Mouse (Mus musculus): Measurements from ENCODE around the gene Itga8. TPM values are rescaled to one million over a fixed set of nuclear protein-coding genes. Genes with fewer than 3 reads are reported as not detected.

The Itga8 gene
- polyA plus RNA-seq, 1 experiment from 2014 or later: 4.3 TPM

DNA sequence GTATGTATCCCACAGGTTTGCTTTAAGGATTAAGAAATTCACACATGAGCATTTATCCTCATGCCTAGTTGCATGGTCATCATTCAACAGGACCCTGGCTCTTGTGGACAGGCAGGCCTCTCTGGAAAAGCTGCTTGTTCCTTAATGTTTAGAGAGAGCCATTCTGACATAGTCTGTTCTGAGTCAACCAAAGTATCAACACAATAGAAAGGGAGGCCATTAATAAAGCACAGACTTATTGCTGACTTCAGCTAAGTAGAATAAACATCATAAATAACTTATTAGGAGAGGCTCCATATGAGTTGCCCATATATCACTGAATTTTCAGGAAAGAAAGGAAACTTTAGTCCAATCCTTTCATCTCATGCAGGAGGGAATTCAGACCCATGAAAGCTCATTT is 175.1 kb downstream of the Itga8 start:
- no peak for ATAC-seq (ENCODE audit: low FRiP score)
- no peak overlapping the region for H3K4me3 ChIP-seq (replicated peaks)
- H3K27me3 ChIP-seq (replicated peaks): no peaks in the 10 kb centered on the region
- no peaks in the 10 kb centered on the region for H3K36me3 ChIP-seq
- no peaks in the 10 kb centered on the region for H3K4me1 ChIP-seq
- no peak overlapping the region for H3K4me2 ChIP-seq
- no peak overlapping the region for H3K9ac ChIP-seq (replicated peaks)
- H3K9me3 ChIP-seq (replicated peaks): no peaks in the 10 kb centered on the region
- H3K27ac ChIP-seq (replicated peaks): no peak overlapping the region

DNA sequence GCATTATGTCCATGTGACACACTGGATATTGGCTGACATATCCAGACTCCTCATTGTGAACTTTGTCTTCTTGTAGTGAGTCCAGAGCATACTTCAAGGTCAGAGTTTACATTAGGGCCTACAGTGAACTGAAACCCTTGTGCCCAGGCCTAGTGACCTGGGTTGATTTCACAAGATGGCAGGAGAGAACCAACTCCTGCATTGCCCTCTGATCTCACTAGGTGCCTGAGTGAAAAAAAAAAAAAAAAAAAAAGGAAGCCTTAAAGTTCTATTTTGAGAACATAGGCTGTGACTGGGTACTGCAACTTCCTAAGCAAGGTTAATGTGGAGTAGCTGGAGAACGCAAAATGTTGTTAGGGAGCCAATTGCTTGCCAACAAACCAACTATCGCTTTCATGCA is 186.2 kb downstream of the Itga8 start:
- ATAC-seq (ENCODE audit: low FRiP score): no peak
- H3K27me3 ChIP-seq (replicated peaks): no peaks in the 10 kb centered on the region
- no peak overlapping the region for H3K4me3 ChIP-seq (replicated peaks)
- H3K9me3 ChIP-seq (replicated peaks): no peaks in the 10 kb centered on the region
- H3K27ac ChIP-seq (replicated peaks): no peak overlapping the region
- H3K36me3 ChIP-seq: no peaks in the 10 kb centered on the region
- H3K4me2 ChIP-seq: no peak overlapping the region
- H3K4me1 ChIP-seq: no peaks in the 10 kb centered on the region
- WGBS: 92% methylated on average over 2 of the region's 2 CpGs
- no peak overlapping the region for H3K9ac ChIP-seq (replicated peaks)

DNA sequence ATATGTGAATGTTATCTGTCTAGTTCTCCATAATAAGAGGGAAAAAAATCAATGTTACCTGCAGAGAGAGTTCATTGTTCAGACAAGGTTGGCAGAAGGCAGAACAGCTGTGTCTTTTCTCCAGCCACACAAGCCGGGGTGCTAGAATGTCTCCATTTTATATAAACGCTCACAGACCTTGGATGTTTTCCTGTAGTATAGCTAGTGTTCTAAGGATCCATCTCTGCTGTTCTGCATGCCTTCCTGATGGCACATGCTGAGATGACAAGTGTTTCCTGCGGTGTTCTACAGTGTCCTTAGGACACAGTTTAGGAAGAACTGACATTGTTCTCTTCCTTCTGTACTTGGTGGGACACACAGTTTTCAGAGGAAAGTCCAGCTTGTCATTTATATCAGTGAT is 192.4 kb downstream of the Itga8 start:
- no peak overlapping the region for H3K4me2 ChIP-seq
- H3K9me3 ChIP-seq (replicated peaks): no peaks in the 10 kb centered on the region
- H3K4me1 ChIP-seq: no peaks in the 10 kb centered on the region
- H3K4me3 ChIP-seq (replicated peaks): no peak overlapping the region
- 86% methylated on average over 3 of the region's 3 CpGs for WGBS
- no peak for ATAC-seq (ENCODE audit: low FRiP score)
- H3K9ac ChIP-seq (replicated peaks): no peak overlapping the region
- H3K27me3 ChIP-seq (replicated peaks): no peaks in the 10 kb centered on the region
- H3K36me3 ChIP-seq: no peaks in the 10 kb centered on the region
- H3K27ac ChIP-seq (replicated peaks): no peak overlapping the region

DNA sequence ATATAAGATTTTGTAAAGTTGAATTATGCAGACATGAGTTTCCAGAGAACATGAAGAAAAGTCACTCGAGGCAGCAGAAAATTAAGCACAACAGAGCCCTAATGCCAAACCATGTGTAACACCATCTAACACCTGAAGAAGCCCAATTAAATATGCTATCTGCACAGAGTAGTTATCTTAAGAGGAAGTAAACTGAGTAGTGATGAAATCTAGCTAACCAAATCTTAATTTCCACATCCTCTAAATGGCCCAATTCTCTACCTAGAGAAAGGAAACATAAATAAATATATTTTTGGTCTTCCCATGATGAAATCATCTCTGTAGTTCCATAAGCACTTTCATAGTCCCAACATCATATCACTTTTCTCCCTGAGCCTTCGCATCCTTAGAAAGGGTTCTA is 193.4 kb downstream of the Itga8 start:
- ATAC-seq (ENCODE audit: low FRiP score): no peak
- H3K4me1 ChIP-seq: no peaks in the 10 kb centered on the region
- no peak overlapping the region for H3K27ac ChIP-seq (replicated peaks)
- H3K4me2 ChIP-seq: no peak overlapping the region
- WGBS: 92% methylated on average over 2 of the region's 2 CpGs
- H3K9me3 ChIP-seq (replicated peaks): no peaks in the 10 kb centered on the region
- no peak overlapping the region for H3K4me3 ChIP-seq (replicated peaks)
- no peaks in the 10 kb centered on the region for H3K36me3 ChIP-seq
- no peak overlapping the region for H3K9ac ChIP-seq (replicated peaks)
- no peaks in the 10 kb centered on the region for H3K27me3 ChIP-seq (replicated peaks)

DNA sequence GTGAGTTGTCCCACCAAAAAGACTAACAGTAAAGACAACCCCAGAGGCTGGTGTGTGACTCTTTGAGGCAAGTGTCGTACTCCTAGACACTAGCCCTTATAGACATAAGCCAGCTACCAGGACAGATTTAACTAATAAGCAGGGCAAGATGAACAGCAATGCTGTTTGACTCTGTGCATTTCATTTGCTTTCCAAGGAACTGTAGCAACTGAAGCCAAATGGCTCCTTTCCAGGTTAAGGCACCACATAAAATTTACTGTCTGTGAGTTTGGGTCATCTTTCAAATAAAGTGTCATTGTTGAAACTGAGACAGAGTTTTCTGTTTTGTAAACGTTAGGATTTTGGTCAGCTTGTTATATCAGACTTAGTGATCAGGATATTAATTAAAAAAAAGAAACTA is 194.5 kb downstream of the Itga8 start:
- 60% methylated on average over 2 of the region's 2 CpGs for WGBS
- ATAC-seq (ENCODE audit: low FRiP score): no peak
- H3K4me3 ChIP-seq (replicated peaks): no peak overlapping the region
- H3K4me2 ChIP-seq: no peak overlapping the region
- H3K9me3 ChIP-seq (replicated peaks): no peaks in the 10 kb centered on the region
- no peak overlapping the region for H3K9ac ChIP-seq (replicated peaks)
- no peaks in the 10 kb centered on the region for H3K27me3 ChIP-seq (replicated peaks)
- no peaks in the 10 kb centered on the region for H3K36me3 ChIP-seq
- H3K27ac ChIP-seq (replicated peaks): no peak overlapping the region
- no peaks in the 10 kb centered on the region for H3K4me1 ChIP-seq

DNA sequence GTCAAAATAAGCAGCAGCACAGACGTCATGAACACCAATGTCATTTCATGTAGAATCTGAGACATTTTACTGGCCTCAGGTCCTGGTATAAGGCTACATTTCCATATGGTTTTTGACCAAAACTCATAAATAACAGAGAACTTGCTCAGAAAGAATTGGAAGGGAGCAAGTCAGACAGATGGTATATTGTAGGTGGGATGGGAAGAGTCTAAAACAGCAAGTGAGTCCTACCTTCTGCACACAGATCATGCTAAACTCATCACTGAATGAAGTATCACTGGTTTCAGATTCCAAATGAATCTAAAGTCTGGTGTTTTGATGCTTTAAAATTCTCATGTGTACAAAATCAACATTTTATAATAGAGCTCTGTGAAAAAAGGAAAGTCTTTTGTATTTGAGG is 198.5 kb downstream of the Itga8 start:
- no peak for ATAC-seq (ENCODE audit: low FRiP score)
- Histone ChIP-seq H3K27me3 (replicated peaks) (no peaks in the 10 kb centered on the region), H3K36me3 (no peaks in the 10 kb centered on the region), H3K4me2 (no peak overlapping the region), H3K27ac (replicated peaks) (no peak overlapping the region), H3K4me1 (no peaks in the 10 kb centered on the region), H3K9ac (replicated peaks) (no peak overlapping the region), H3K9me3 (replicated peaks) (no peaks in the 10 kb centered on the region), H3K4me3 (replicated peaks) (no peak overlapping the region)
- WGBS: 88% methylated on average over 1 of the region's 1 CpGs

DNA sequence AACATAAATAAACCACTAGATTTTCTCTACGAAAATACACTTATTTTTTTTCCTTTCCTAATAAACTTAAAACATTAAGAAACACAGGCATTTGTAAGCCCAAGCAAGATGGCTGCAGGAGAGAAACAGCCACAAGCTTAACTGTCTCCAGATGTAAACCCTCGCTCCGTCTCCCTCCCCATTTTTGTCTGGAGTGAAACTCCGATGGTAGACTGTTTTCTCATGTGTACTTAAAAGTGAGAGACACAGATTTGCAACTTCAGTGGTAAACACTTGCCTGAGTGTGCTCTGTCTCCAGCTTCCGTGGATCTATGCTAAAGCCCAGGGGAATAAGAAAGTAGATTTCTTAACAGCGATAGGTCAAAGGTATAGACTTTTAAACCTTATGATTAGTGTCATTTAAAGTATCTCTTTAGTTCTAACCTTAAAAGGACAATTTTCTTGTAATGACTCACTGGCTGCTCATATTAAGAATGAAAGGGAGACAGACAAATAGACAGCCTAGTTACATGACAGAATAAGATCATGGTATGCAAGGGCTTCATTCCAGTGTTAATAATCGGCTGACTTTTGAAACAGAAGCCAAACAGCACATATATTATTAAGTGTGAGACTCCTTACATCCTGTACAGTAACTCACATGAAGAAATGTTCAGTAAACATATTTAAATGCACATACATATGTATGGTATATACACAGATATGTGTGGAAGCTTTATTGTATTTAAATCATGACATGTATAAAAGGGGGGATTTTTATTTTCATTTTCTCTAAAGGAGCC is 209.3 kb downstream of the Itga8 start:
- no peaks in the 10 kb centered on the region for H3K36me3 ChIP-seq
- no peak for ATAC-seq (ENCODE audit: low FRiP score)
- H3K27ac ChIP-seq (replicated peaks): no peak overlapping the region
- WGBS: 83% methylated on average over 7 of the region's 7 CpGs
- no peaks in the 10 kb centered on the region for H3K27me3 ChIP-seq (replicated peaks)
- H3K4me2 ChIP-seq: no peak overlapping the region
- no peaks in the 10 kb centered on the region for H3K9me3 ChIP-seq (replicated peaks)
- no peaks in the 10 kb centered on the region for H3K4me1 ChIP-seq
- H3K9ac ChIP-seq (replicated peaks): no peak overlapping the region
- no peak overlapping the region for H3K4me3 ChIP-seq (replicated peaks)

DNA sequence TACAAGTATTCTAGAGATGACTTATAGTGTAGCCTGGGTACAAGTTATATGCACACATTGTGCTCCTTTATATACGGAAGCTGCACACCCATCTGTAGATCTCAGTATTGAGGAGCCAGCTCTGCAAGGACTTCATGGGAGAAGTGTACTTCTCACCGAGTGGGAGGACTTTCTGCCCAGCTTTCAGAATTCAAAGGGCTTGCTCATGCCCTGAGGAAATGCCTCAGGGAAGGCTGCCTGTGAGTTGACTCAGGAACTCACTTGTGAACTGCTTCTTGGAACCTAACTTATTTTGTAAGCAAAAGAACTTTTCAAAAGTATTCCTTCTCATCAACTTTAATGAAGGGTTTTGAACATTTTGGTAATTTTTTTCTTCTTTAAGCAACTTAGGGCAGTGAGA is 210.7 kb downstream of the Itga8 start:
- 76% methylated on average over 2 of the region's 2 CpGs for WGBS
- Histone ChIP-seq H3K27me3 (replicated peaks) (no peaks in the 10 kb centered on the region), H3K4me3 (replicated peaks) (no peak overlapping the region), H3K4me1 (no peaks in the 10 kb centered on the region), H3K9me3 (replicated peaks) (no peaks in the 10 kb centered on the region), H3K27ac (replicated peaks) (no peak overlapping the region), H3K36me3 (no peaks in the 10 kb centered on the region), H3K9ac (replicated peaks) (no peak overlapping the region), H3K4me2 (no peak overlapping the region)
- no peak for ATAC-seq (ENCODE audit: low FRiP score)

DNA sequence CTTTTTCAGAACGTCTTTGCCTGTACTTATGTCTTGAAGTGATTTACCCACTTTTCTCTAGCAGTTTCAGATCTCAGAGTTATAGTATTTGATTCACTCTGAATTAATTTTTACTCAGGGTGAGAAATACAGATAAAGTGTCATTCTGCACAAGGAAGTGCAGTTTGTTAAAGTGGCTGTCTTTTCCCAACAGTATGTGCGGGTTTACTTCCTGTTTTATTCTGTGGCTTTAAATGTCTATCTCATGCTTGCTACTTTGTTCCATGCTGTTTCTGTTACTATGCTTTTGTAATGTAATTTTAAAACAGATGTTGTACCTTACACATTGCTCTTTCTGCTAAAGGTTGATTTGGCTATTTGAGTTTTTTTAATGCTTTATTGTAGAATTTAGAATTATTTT is 216.2 kb downstream of the Itga8 start:
- H3K4me2 ChIP-seq: no peak overlapping the region
- H3K27me3 ChIP-seq (replicated peaks): no peaks in the 10 kb centered on the region
- H3K9ac ChIP-seq (replicated peaks): no peak overlapping the region
- H3K4me3 ChIP-seq (replicated peaks): no peak overlapping the region
- no peaks in the 10 kb centered on the region for H3K4me1 ChIP-seq
- H3K9me3 ChIP-seq (replicated peaks): no peaks in the 10 kb centered on the region
- no peaks in the 10 kb centered on the region for H3K36me3 ChIP-seq
- ATAC-seq (ENCODE audit: low FRiP score): no peak
- H3K27ac ChIP-seq (replicated peaks): no peak overlapping the region
- 97% methylated on average over 2 of the region's 2 CpGs for WGBS

DNA sequence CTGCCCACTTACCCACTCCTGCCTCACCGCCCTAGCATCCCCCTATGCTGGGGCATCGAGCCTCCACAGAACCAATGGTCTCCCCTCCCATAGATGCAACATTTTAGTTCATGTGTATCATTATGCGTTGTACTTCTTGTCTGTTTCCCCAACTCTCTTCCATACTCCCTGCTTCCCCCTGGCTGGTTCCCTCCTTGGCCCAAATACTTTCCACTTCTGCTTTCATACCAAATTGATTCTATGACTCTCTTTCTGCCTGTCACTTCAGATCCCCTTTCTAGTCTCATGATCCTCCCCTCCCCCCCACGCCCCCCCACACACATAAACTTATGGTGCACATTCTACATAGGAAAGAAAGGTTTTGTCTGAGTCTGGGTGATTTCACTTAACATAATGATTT is 217.4 kb downstream of the Itga8 start:
- H3K9ac ChIP-seq (replicated peaks): no peak overlapping the region
- no peak overlapping the region for H3K4me2 ChIP-seq
- no peaks in the 10 kb centered on the region for H3K9me3 ChIP-seq (replicated peaks)
- H3K27me3 ChIP-seq (replicated peaks): no peaks in the 10 kb centered on the region
- H3K27ac ChIP-seq (replicated peaks): no peak overlapping the region
- H3K4me3 ChIP-seq (replicated peaks): no peak overlapping the region
- no peaks in the 10 kb centered on the region for H3K4me1 ChIP-seq
- no peaks in the 10 kb centered on the region for H3K36me3 ChIP-seq
- 83% methylated on average over 4 of the region's 4 CpGs for WGBS
- no peak for ATAC-seq (ENCODE audit: low FRiP score)

DNA sequence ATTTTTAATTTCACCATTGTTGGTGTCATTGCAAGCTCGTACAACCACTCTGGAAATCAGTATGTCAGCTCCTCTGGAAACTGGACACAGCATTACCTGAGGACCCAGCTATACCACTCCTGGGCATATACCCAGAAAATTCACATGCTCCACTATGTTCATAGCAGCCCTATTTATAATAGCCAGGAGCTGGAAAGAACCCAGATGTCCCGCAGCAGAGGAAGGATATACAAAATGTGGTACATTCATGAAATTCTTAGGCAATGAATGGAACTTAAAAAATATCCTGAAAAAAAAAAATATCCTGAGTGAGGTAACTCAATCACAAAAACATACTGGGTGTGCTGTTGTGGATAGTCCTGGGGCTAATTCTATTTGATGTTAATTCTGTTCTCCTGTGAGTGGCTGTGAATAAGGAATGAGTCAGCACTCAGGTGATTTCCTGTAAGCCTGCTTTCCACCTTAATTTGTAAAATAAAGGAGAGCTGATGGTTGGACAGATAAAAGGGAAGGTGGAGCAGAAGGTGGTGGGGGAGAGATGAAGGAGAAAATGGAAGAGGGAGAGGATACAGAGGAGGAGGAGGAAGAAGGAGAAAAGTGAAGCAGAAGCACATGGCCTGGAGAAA is 224.3 kb downstream of the Itga8 start:
- Histone ChIP-seq H3K36me3 (no peaks in the 10 kb centered on the region), H3K27ac (replicated peaks) (no peak overlapping the region), H3K4me1 (no peaks in the 10 kb centered on the region), H3K4me3 (replicated peaks) (no peak overlapping the region), H3K9me3 (replicated peaks) (no peaks in the 10 kb centered on the region), H3K27me3 (replicated peaks) (no peaks in the 10 kb centered on the region), H3K9ac (replicated peaks) (no peak overlapping the region), H3K4me2 (no peak overlapping the region)
- WGBS: 90% methylated on average over 2 of the region's 2 CpGs
- ATAC-seq (ENCODE audit: low FRiP score): no peak

DNA sequence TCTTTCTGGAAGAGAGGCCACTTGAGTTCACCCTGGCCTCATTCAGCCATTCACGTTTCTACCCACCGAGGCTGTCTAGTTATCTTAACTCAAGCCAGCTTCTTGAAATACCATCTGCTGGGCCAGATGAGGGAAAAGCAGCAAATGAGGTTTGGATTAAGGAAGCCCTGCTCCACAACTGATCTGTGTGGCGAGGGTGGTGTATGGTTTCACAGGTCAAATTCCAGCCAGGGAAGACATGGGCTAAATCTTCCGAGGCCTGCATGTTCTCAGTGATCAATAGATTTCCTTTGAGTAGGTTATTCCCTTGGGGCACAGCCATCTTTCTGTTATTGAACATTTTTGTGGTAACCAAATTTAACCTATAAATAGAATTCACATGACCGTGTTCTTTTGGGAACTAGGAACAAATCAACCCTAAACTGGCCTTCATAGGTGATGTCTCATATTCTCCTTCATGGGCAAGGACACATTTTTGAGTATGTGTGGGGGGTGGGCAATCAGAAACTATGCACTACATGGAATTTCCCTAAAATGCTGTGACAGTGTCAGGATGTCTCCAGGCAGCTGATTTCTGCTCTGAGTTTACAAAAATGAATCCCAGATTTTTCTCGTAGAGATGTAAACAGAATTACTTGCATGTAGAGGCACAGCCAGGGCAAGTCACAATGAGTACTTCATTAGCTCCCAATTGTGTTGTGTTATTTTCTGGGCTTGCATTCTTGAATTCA is 235.9 kb downstream of the Itga8 start:
- Histone ChIP-seq H3K9ac (replicated peaks) (no peak overlapping the region), H3K4me2 (no peak overlapping the region), H3K36me3 (no peaks in the 10 kb centered on the region), H3K27ac (replicated peaks) (no peak overlapping the region), H3K4me1 (no peaks in the 10 kb centered on the region), H3K4me3 (replicated peaks) (no peak overlapping the region), H3K9me3 (replicated peaks) (no peaks in the 10 kb centered on the region), H3K27me3 (replicated peaks) (no peaks in the 10 kb centered on the region)
- WGBS: 82% methylated on average over 6 of the region's 6 CpGs
- ATAC-seq (ENCODE audit: low FRiP score): no peak
